Mouse (Mus musculus): Measurements from ENCODE around the gene Clstn3.
A peak's percentile ranks its signal among the peaks of the same experiment; 100 is the strongest.
"Not testable (repeated sequence)": the region's sequence is repeated elsewhere in the genome, so short reads cannot be mapped to it uniquely, and the experiment has no call there.

The Clstn3 gene

DNA sequence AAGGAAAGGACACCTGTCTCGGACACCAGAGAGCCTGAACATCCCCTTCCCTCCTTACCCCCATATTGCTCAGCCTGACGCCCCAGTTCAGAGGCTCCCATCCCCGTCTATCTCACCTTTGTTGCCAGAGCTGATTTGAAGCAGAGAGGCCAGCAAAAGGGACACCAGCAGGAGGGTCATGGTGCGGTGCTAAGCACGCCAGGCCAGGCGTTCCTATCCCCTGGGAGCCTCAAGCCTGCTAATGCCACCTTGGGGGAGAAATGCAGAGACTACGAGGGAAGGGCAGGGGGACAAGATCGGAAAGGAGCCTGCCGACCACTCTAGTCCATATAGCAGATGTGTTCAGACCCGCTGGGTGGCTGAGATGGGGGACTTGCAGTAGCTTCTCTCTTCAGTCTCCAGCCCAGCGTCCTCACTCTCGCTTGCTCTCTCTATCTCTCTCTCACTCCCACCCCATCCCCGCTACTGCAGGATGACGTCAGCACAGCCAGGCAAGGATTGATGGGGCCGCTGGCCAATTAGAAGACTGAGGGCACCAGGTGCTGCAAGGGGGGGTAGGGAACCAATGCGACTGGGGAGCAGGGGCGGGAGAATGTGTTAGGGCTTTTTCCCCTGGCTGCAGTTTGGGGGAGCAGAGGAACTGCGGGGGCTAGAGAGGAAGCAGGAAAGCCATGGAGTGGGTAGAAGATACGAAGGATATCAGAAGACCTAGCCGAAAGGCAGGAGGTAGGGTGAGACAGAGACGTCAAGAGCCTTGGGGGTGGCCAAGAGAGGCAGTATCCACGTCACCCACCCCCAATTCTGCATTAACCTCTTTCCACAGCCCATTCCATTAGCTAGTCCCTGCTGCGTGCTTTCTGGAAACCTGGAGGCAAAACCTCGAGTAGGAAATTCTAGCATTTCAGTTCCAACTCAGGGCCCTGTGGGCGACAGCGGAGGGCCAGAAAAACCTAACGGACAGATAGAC lies at the start of gene Clstn3:
TSS of gene Clstn3 (minus strand) at position 490 of the 967 bp plus-strand sequence.
- peak; percentile 97 for DNase-seq (ENCODE audit: low spot score in 2 of 2)

- peak; percentile 48 to 71 for DNase-seq (ENCODE audit: low spot score in 2 of 2)
Measured at GRCm38 (mm10) chr6:124512355-124512836, 47.8 kb upstream of the Clstn3 start, which contains the start of gene C1ra. Gene C1ra (plus strand): TSS chr6:124512405.

- no peak for DNase-seq (ENCODE audit: low spot score in 2 of 2)
Measured at GRCm38 (mm10) chr6:124511936-124512335, 47.3 kb upstream of the Clstn3 start.

DNA sequence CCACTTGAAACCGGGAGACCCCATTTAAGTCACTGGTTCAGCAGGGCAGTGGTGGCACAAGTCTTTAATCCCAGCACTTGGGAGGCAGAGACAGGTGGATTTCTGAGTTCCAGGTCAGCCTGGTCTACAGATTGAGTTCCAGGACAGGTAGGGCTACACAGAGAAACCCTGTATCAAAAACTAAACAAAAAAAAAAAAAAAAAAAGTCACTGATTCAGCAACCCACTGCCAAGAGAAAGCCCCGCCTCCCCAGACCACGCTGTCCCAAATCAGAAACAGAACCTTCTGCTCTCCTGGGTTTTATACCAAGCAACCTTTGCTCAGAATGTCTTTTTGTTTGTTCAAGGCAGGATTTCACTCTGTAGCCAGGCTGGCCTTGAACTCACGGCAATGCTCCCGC lies 44.6 kb upstream of the Clstn3 start:
- not testable (repeated sequence) for DNase-seq (ENCODE audit: low spot score in 2 of 2)

DNA sequence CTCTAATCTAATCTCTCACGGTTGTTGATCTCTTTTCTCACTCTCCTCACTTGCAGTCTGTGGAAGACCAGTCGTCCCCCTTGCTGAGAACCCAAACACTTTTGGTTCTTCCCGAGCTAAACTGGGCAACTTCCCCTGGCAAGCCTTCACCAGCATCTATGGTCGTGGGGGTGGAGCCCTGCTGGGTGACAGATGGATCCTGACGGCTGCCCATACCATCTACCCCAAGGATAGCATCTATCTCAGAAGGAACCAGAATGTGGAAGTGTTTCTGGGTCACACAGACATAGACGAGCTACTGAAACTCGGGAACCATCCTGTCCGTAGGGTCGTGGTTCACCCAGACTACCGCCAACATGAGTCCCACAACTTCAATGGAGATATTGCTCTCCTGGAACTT lies 43.7 kb upstream of the Clstn3 start:
- peak; percentile 48 for DNase-seq (ENCODE audit: low spot score in 2 of 2)

DNA sequence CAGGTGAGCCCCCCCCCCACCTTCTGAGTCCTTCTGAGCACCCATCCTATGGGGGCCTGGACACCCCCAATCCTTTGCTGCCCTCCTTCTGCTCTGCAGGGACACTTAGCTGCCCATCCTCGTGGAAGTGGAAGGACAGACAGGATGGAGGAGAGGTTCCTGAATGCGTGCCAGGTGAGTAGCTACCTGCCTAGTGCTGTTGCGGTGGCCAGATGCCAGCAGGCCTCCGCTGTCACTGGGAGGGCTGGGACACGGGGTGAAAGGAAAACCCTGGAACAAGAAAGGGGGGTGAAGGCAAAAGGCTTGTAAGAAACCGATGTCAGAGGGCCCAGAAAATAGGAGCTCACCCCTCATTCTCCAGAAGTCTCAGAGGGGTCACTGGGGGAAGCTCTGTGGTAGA lies 42.4 kb upstream of the Clstn3 start:
- no peak for DNase-seq (ENCODE audit: low spot score in 2 of 2)

- peak; percentile 46 to 51 for DNase-seq (ENCODE audit: low spot score in 2 of 2)
Measured at GRCm38 (mm10) chr6:124505028-124505427, 40.4 kb upstream of the Clstn3 start.

GRCm38 (mm10) chr6:124502021-124502420 lies 37.4 kb upstream of the Clstn3 start:
- no peak for DNase-seq (ENCODE audit: low spot score in 2 of 2)

GRCm38 (mm10) chr6:124501473-124501872 lies 36.9 kb upstream of the Clstn3 start:
- DNase-seq (ENCODE audit: low spot score in 2 of 2) = no peak

GRCm38 (mm10) chr6:124499914-124500566 lies 35.4 kb upstream of the Clstn3 start:
- no peak for DNase-seq (ENCODE audit: low spot score in 2 of 2)

- DNase-seq (ENCODE audit: low spot score in 2 of 2) = no peak
Measured at GRCm38 (mm10) chr6:124496054-124496453, 31.5 kb upstream of the Clstn3 start.

- DNase-seq (ENCODE audit: low spot score in 2 of 2) = no peak
Measured at GRCm38 (mm10) chr6:124493886-124494285, 29.3 kb upstream of the Clstn3 start.

DNA sequence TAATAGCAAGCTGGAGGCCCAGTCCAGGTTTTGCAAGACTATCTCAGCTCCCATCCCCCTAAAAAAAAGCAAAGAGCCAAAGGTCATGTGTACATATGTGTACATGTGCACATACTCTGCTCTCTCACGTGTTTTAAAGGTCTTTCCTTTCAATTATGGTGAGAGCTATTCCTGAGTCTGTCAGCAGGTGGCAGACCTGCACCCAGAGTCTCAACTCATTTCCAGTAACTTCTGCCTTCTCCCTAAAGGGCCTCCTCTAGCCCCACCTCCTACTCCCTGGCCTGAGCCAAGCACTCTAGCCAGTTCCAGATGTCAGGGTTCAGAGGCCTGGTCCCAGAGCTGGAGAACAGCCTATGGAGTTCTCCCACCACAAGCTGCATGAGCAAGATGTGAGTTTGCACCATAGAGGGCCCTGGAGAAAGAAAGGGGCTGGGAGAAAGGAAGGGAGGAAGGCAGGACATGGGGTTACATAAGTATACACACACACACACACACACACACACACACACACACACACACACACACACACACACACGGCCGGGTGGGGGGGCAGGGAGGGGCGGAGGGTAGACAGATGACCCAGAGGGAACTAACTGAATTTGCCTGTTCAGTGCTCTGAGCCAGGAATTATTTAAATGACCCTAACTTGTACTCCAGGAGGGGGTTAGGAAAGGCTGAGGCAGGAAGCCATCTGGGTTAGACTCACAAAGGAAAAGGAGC lies 28.4 kb upstream of the Clstn3 start, which contains the start of gene C1rl:
TSS of gene C1rl (plus strand) at position 272 of the 720 bp plus-strand sequence.
- peak; percentile 64 to 75 for DNase-seq (ENCODE audit: low spot score in 2 of 2)

- no peak for DNase-seq (ENCODE audit: low spot score in 2 of 2)
Measured at GRCm38 (mm10) chr6:124491427-124491826, 26.8 kb upstream of the Clstn3 start.

DNA sequence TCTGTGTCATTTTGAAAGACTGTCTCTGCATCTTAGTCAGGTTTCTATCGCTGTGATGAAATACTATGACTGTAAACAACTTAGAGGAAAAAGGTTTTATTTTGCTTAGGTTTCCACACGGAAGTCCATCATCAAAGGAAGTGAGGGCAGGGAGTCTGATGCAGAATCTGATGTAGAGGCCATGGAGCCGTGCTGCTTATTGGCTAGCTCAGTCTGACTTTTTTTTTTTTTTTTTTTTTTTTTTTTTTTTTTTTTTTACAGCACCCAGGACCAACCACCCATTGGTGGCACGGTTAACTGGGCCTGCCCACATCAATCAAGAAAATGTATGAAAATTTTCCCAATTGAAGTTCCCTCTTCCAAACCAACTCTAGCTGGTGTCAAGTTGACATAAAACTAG lies 24.4 kb upstream of the Clstn3 start:
- no peak for DNase-seq (ENCODE audit: low spot score in 2 of 2)

GRCm38 (mm10) chr6:124487509-124487908 lies 22.9 kb upstream of the Clstn3 start:
- no peak for DNase-seq (ENCODE audit: low spot score in 2 of 2)

DNA sequence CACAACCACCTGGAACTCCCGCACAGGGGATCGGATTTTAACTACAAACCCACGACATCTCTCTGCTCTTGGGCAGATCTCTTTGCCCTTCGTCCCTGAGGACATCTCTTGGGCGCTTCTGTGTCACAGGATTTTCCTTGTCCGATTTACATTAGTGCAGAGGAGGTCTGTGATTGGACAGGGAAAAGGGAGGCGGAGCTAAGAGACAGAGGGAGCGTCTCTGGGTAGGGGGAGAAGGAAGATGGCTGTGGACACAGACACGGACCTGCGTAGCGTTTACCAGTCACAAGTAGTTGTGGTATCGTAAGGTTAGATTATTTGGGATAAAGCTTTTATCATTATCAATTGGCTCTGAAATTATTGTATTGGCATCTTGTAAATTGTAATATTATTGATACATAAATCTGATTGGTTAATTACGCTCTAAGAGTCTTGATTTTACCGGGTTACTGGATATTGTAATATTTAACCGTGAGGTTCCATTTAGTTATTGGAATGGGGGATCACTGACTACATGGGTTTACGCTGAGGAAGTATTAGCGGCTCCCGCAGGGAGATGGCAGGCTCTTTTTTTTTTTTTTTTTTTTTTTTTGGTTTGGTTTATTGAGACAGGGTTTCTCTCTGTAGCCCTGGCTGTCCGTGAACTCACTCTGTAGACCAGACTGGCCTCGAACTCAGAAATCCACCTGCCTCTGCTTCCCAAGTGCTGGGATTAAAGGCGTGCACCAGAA lies 21.0 kb upstream of the Clstn3 start:
- no peak for DNase-seq (ENCODE audit: low spot score in 2 of 2)

DNA sequence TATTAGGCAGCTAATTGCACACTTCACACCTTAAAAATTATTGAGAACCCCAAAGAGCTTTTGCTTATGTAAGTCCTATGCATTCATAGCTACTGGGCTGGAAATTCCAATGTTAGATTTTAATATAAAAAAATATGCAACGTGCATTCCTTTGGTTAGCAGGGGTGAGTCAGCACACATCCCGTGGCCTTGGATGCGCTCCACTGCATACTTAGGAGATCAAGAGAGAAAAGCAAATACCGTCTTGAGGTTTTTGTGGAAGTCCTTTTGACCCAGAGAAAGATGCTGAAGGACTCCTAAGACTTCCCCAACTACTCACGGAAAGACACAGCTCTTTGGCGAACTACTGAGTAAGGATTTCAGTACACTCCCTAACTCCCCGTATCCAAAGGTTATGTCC lies 20.3 kb upstream of the Clstn3 start:
- DNase-seq (ENCODE audit: low spot score in 2 of 2) = no peak

- not testable (repeated sequence) for DNase-seq (ENCODE audit: low spot score in 2 of 2)
Measured at GRCm38 (mm10) chr6:124483831-124484230, 19.2 kb upstream of the Clstn3 start.

DNA sequence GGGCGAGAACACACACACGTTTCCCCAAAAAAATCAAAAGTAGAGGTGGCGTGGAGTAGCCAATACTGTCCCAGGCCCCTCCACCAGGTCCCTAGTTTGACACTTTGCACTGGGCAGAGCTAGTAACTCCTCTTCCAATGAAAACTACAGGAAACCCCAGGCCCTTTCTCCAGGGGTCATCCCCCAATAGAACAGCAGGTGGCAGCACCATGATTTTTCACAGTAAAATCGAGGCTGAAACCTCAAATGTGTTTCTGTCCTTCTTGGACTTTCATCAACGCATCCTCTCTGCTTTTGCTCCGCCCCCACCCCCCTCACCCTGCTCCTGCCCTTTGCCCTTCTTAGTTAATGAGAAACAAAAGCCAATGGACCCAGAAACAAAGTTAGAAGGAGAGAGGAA lies 17.0 kb upstream of the Clstn3 start:
- DNase-seq (ENCODE audit: low spot score in 2 of 2) = peak in 1 of 2 experiments; percentile 68

DNA sequence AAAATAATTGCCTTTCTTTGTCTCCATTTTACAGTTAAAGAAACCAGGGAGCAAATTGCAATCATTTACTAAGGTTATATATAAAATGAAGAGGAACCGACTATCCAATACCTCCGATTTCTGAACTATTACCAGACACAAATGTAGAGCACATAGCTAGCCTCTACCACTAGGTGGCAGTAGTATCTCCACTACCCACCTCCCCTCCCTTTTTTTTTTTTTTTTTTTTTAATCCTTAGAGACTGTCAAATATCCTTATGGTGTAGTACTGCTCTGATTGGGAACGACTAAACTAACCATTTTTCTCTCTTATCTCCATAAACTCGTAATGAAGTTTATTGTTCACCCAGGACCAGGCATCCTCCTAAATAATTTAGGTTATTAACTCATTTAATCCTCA lies 15.7 kb upstream of the Clstn3 start:
- DNase-seq (ENCODE audit: low spot score in 2 of 2) = no peak
